Mouse (Mus musculus): Measurements from ENCODE around the gene Slc25a30. TPM values are rescaled to one million over a fixed set of nuclear protein-coding genes. Genes with fewer than 3 reads are reported as not detected.

The Slc25a30 gene
- total and polyA plus RNA-seq, 2 experiments from 2014 or later: 6.0 to 27.2 TPM

- peak; percentile 96 for ATAC-seq
- DNase-seq (ENCODE audit: low spot score): peak; percentile 92
These were observed 19.2 kb downstream of the Slc25a30 start for GRCm38 (mm10) chr14:75767492-75768274.

GRCm38 (mm10) chr14:75761028-75761805 lies 25.6 kb downstream of the Slc25a30 start:
- no peaks in the 10 kb centered on the region for H3K9me3 ChIP-seq (ENCODE audit: low read length)
- H3K4me2 ChIP-seq (ENCODE audit: low read depth, low read length): no peak overlapping the region
- peak; percentile 74 for TF ChIP-seq CTCF (IDR thresholded peaks at IDR 0.05; ENCODE audit: low read depth)
- H3K4me1 ChIP-seq (ENCODE audit: insufficient read depth, low read length): no peaks in the 10 kb centered on the region
- DNase-seq (ENCODE audit: low spot score) (peak; percentile 67), ATAC-seq (no peak)
- no peak overlapping the region for H3K4me3 ChIP-seq (ENCODE audit: low read length)
- H3K27ac ChIP-seq: no peak overlapping the region
- H3K9ac ChIP-seq (replicated peaks; ENCODE audit: low read length): no peak overlapping the region
- H3K27me3 ChIP-seq (ENCODE audit: insufficient read depth, low read length): no peaks in the 10 kb centered on the region
- peaks cover 9% of the 10 kb centered on the region; the same call in 1 of the 2 replicates for H3K36me3 ChIP-seq (ENCODE audit: insufficient read depth, low read length)
- 60% methylated on average over 10 of the region's 10 CpGs for WGBS

More at GRCm38 (mm10) chr14:75767492-75768274, 19.2 kb downstream of the Slc25a30 start:
- no peaks in the 10 kb centered on the region for H3K4me1 ChIP-seq (ENCODE audit: insufficient read depth, low read length)
- no peak overlapping the region for H3K4me3 ChIP-seq (ENCODE audit: low read length)
- H3K9me3 ChIP-seq (ENCODE audit: low read length): no peaks in the 10 kb centered on the region
- no peaks in the 10 kb centered on the region for H3K27me3 ChIP-seq (ENCODE audit: insufficient read depth, low read length)
- peaks cover under 1% of the 10 kb centered on the region; the same call in 1 of the 2 replicates for H3K36me3 ChIP-seq (ENCODE audit: insufficient read depth, low read length)
- H3K27ac ChIP-seq: peak overlapping the region; percentile 60; the same call in 1 of the 2 replicates
- H3K4me2 ChIP-seq (ENCODE audit: low read depth, low read length): peak overlapping the region; percentile 42
- 48% methylated on average over 17 of the region's 17 CpGs for WGBS
- H3K9ac ChIP-seq (replicated peaks; ENCODE audit: low read length): 0 out of 2 replicates have a peak overlapping the region, but pooled peaks have one; percentile 13
- peak; percentile 94 for TF ChIP-seq CTCF (IDR thresholded peaks at IDR 0.05; ENCODE audit: low read depth)

- peak; percentile 7 for DNase-seq (ENCODE audit: low spot score)
- 72% methylated on average over 7 of the region's 7 CpGs for WGBS
- ATAC-seq: no peak
These were observed 28.4 kb downstream of the Slc25a30 start for GRCm38 (mm10) chr14:75758401-75758800.

GRCm38 (mm10) chr14:75757821-75758220 lies 29.0 kb downstream of the Slc25a30 start:
- Histone ChIP-seq H3K27me3 (ENCODE audit: insufficient read depth, low read length) (no peaks in the 10 kb centered on the region), H3K27ac (no peak overlapping the region), H3K9ac (replicated peaks; ENCODE audit: low read length) (no peak overlapping the region), H3K9me3 (ENCODE audit: low read length) (no peaks in the 10 kb centered on the region), H3K36me3 (ENCODE audit: insufficient read depth, low read length) (peaks cover 9% of the 10 kb centered on the region; the same call in 1 of the 2 replicates), H3K4me1 (ENCODE audit: insufficient read depth, low read length) (peaks cover 6% of the 10 kb centered on the region; the same call in 1 of the 2 replicates), H3K4me2 (ENCODE audit: low read depth, low read length) (no peak overlapping the region), H3K4me3 (ENCODE audit: low read length) (no peak overlapping the region)
- ATAC-seq (no peak), DNase-seq (ENCODE audit: low spot score) (no peak)
- no peak for TF ChIP-seq CTCF (IDR thresholded peaks at IDR 0.05; ENCODE audit: low read depth)
- WGBS: 81% methylated on average over 2 of the region's 2 CpGs

More at GRCm38 (mm10) chr14:75758401-75758800, 28.4 kb downstream of the Slc25a30 start:
- Histone ChIP-seq H3K4me2 (ENCODE audit: low read depth, low read length) (no peak overlapping the region), H3K27ac (no peak overlapping the region), H3K4me1 (ENCODE audit: insufficient read depth, low read length) (peaks cover under 1% of the 10 kb centered on the region; the same call in 1 of the 2 replicates), H3K9me3 (ENCODE audit: low read length) (no peaks in the 10 kb centered on the region), H3K9ac (replicated peaks; ENCODE audit: low read length) (no peak overlapping the region), H3K36me3 (ENCODE audit: insufficient read depth, low read length) (peaks cover 9% of the 10 kb centered on the region; the same call in 1 of the 2 replicates), H3K27me3 (ENCODE audit: insufficient read depth, low read length) (no peaks in the 10 kb centered on the region), H3K4me3 (ENCODE audit: low read length) (no peak overlapping the region)
- no peak for TF ChIP-seq CTCF (IDR thresholded peaks at IDR 0.05; ENCODE audit: low read depth)

- Histone ChIP-seq H3K4me2 (ENCODE audit: low read depth, low read length) (no peak overlapping the region), H3K9me3 (ENCODE audit: low read length) (no peaks in the 10 kb centered on the region), H3K27me3 (ENCODE audit: insufficient read depth, low read length) (no peaks in the 10 kb centered on the region), H3K27ac (no peak overlapping the region), H3K36me3 (ENCODE audit: insufficient read depth, low read length) (0 out of 2 replicates have a peak, but pooled peaks cover 1% of the 10 kb centered on the region), H3K9ac (replicated peaks; ENCODE audit: low read length) (no peak overlapping the region), H3K4me1 (ENCODE audit: insufficient read depth, low read length) (peaks cover 9% of the 10 kb centered on the region; the same call in 1 of the 2 replicates), H3K4me3 (ENCODE audit: low read length) (no peak overlapping the region)
- ATAC-seq (no peak), DNase-seq (ENCODE audit: low spot score) (no peak)
- no peak for TF ChIP-seq CTCF (IDR thresholded peaks at IDR 0.05; ENCODE audit: low read depth)
- WGBS: 91% methylated on average over 6 of the region's 6 CpGs
These were observed 29.9 kb downstream of the Slc25a30 start for GRCm38 (mm10) chr14:75756971-75757370.

- Histone ChIP-seq H3K27me3 (ENCODE audit: insufficient read depth, low read length) (no peaks in the 10 kb centered on the region), H3K4me3 (ENCODE audit: low read length) (peak within 1 kb of the TSS; percentile 94), H3K9me3 (ENCODE audit: low read length) (no peaks in the 10 kb centered on the region), H3K9ac (replicated peaks; ENCODE audit: low read length) (peak within 1 kb of the TSS; percentile 87), H3K4me2 (ENCODE audit: low read depth, low read length) (peak within 1 kb of the TSS; percentile 88), H3K36me3 (ENCODE audit: insufficient read depth, low read length) (no peaks in the 10 kb centered on the region), H3K4me1 (ENCODE audit: insufficient read depth, low read length) (peaks cover 9% of the 10 kb centered on the region; the same call in 1 of the 2 replicates), H3K27ac (peak within 1 kb of the TSS; percentile 88)
- under 1% methylated on average over 77 of the region's 78 CpGs for WGBS
- DNase-seq (ENCODE audit: low spot score) (peak; percentile 97), ATAC-seq (peak; percentile 97)
- peak; percentile 37 for TF ChIP-seq CTCF (IDR thresholded peaks at IDR 0.05; ENCODE audit: low read depth)
These were observed 32.6 kb downstream of the Slc25a30 start, which contains the start of gene Cog3 for GRCm38 (mm10) chr14:75753991-75754817. Gene Cog3 (minus strand): TSS chr14:75754517.
